Mouse (Mus musculus) megakaryocyte, embryonic 14.5 days (primary cell): Measurements from ENCODE around the gene Ap2b1.

Experiments used
- FLI1 ChIP-seq: IDR thresholded peaks from 2 replicates; pipeline ENCODE4 v1.6.1; 2012; ENCODE audit warnings: low read length, inconsistent platforms, mixed read lengths
- GATA1 ChIP-seq: IDR thresholded peaks from 3 replicates; pipeline ENCODE4 v1.6.1; 2012; ENCODE audit warnings: mixed read lengths, low read length, inconsistent platforms, borderline replicate concordance

GRCm38 (mm10) chr11:83445001-83445400 lies 146.2 kb downstream of the Ap2b1 start:
- TF ChIP-seq FLI1 (no peak), GATA1 (no peak)
